Mouse (Mus musculus): Measurements from ENCODE around the gene Msl1.

- TF ChIP-seq CTCF (IDR thresholded peaks at IDR 0.05; ENCODE audit: control insufficient read depth, insufficient read depth, insufficient read length) (no peak), CEBPB (IDR thresholded peaks at IDR 0.05; ENCODE audit: low read depth) (peak; percentile 72), MAX (IDR thresholded peaks at IDR 0.05) (peak; percentile 99), MYOG (IDR thresholded peaks at IDR 0.05; ENCODE audit: control insufficient read depth, extremely low read depth, insufficient read length) (no peak), MYOD1 (IDR thresholded peaks at IDR 0.05; ENCODE audit: control insufficient read depth, insufficient read length, low read depth) (peak; percentile 42), FOSL1 (IDR thresholded peaks at IDR 0.05; ENCODE audit: insufficient read depth, low read length, poor library complexity, severe bottlenecking) (no peak), USF1 (IDR thresholded peaks at IDR 0.05; ENCODE audit: low read depth) (peak; percentile 85)
Observed at GRCm38 (mm10) chr11:98783236-98783696, 12.1 kb upstream of the Msl1 start.
